In the genomic region with DNA sequence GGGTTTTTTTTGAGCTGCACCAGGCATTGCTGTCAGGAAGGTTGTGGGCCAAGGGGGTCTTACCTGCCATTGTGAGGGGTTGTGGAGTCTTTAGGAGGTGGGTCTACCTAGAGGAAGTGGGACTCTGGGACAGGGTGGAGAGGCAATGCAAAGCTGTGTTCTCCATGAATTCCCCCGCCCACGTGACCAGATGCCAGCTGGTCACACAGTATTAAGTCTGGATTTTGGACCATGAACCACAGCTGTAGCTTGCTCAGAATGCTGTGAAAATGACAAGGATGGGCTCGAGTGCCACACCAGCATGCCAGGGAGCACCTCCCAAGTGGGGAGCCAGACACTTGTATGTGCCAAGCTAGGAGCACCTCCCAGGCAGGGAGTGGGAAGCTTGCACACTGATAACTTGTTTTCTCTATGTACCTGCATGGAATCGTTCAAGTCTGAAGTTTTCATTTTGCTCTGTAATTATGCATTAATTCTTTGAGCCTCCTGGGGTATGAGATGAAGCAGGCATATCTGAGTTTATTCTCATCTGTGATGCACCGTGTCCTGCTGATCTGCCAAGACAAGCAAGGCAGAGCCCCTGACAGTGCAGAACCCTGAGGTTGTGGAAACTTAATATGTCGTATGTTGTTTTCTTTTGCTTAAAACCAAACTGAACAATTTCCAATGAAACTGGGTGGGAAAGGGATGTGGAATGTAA, we compare ENCODE assay signal across 17 mouse cellular contexts. TPM values are rescaled to one million over a fixed set of nuclear protein-coding genes. Genes with fewer than 3 reads are reported as not detected.
DNase-seq lines count a peak whose midpoint lies in the region; ATAC-seq lines count a peak whose summit lies in the region.
"Had no signal": no experiment of that assay in that cellular context is flagged by ENCODE, and none has a peak within 500 bp of the region (broad histone marks: within the 10 kb centered on the region; RNA-seq: fewer than 3 reads in every experiment).

No protein-coding gene starts in this region.

- H3K27me3 ChIP-seq in kidney, embryonic 15.5 days: no peaks in the 10 kb centered on the region
- no peaks in the 10 kb centered on the region for H3K27me3 ChIP-seq in midbrain, embryonic 14.5 days (ENCODE audit: control insufficient read depth, insufficient read depth, low read length)
- H3K27me3 ChIP-seq: lung, embryonic 15.5 days had no signal

- H3K36me3 ChIP-seq in kidney, embryonic 15.5 days: no peaks in the 10 kb centered on the region
- no peaks in the 10 kb centered on the region for H3K36me3 ChIP-seq in midbrain, embryonic 14.5 days (ENCODE audit: control insufficient read depth, insufficient read depth, low read length)
- H3K36me3 ChIP-seq: heart, embryonic 10.5 days; lung, embryonic 15.5 days had no signal

- H3K27ac ChIP-seq in kidney, embryonic 15.5 days: no peak overlapping the region
- no peak overlapping the region for H3K27ac ChIP-seq in midbrain, embryonic 14.5 days (replicated peaks; ENCODE audit: low read depth, low read length)
- H3K27ac ChIP-seq: heart, embryonic 10.5 days; liver, embryonic 14.5 days; lung, embryonic 15.5 days had no signal

- 67% methylated on average over 6 of the region's 6 CpGs for WGBS in kidney, embryonic 15.5 days
- WGBS in midbrain, embryonic 14.5 days: 43% methylated on average over 6 of the region's 6 CpGs

- H3K4me3 ChIP-seq in kidney, embryonic 15.5 days (replicated peaks): no peak overlapping the region
- H3K4me3 ChIP-seq in midbrain, embryonic 14.5 days (replicated peaks; ENCODE audit: low read depth, low read length): no peak overlapping the region
- H3K4me3 ChIP-seq: heart, embryonic 10.5 days; lung, embryonic 15.5 days had no signal

- H3K4me2 ChIP-seq in kidney, embryonic 15.5 days: no peak overlapping the region
- no peak overlapping the region for H3K4me2 ChIP-seq in midbrain, embryonic 14.5 days (ENCODE audit: low read length)
- H3K4me2 ChIP-seq: lung, embryonic 15.5 days had no signal

- ATAC-seq in kidney, embryonic 15.5 days (replicated peaks; ENCODE audit: low FRiP score): 0 out of 2 replicates have a peak, but pooled peaks have one; percentile 12
- 0 out of 2 replicates have a peak, but pooled peaks have one; percentile 21 for ATAC-seq in midbrain, embryonic 14.5 days (ENCODE audit: low FRiP score, low TSS enrichment)
- ATAC-seq: forebrain, postnatal 0 days had no signal

- H3K9ac ChIP-seq in kidney, embryonic 15.5 days: no peak overlapping the region
- H3K9ac ChIP-seq in midbrain, embryonic 14.5 days (replicated peaks; ENCODE audit: low read length): no peak overlapping the region
- H3K9ac ChIP-seq: forebrain, postnatal 0 days; liver, embryonic 14.5 days; lung, embryonic 15.5 days had no signal

- H3K4me1 ChIP-seq in kidney, embryonic 15.5 days: peaks cover 6% of the 10 kb centered on the region; the same call in 1 of the 2 replicates
- peaks cover 5% of the 10 kb centered on the region; the same call in 1 of the 2 replicates for H3K4me1 ChIP-seq in midbrain, embryonic 14.5 days (ENCODE audit: control insufficient read depth, insufficient read depth, low read length)
- H3K4me1 ChIP-seq: heart, embryonic 10.5 days; lung, embryonic 15.5 days had no signal

- no peaks in the 10 kb centered on the region for H3K9me3 ChIP-seq in kidney, embryonic 15.5 days (replicated peaks)
- H3K9me3 ChIP-seq in midbrain, embryonic 14.5 days (ENCODE audit: control insufficient read depth, low read length): no peaks in the 10 kb centered on the region
- H3K9me3 ChIP-seq: heart, embryonic 10.5 days; lung, embryonic 15.5 days had no signal

- no peak for DNase-seq in kidney, adult 8-10 months
- DNase-seq in retina, embryonic 14.5 days (ENCODE audit: low spot score): peak; percentile 5
- no peak for DNase-seq in retina, postnatal 1 day
- peak; percentile 10 for DNase-seq in midbrain, embryonic 14.5 days
- DNase-seq in thymus, postnatal 0 days (ENCODE audit: low spot score): no peak
- DNase-seq in lung, postnatal 14 days: no peak
- DNase-seq: adrenal gland, adult 8-10 months; cerebellum, postnatal 25 days; forebrain, postnatal 0 days; heart, postnatal 10 days; kidney, adult 11 months; thymus, postnatal 14 days had no signal

RNA-seq across cellular contexts. Expression of gene Gm7361, which starts 51.3 kb away (rescaled TPM):
- not detected in 2 replicates for polyA plus RNA-seq in kidney, embryonic 15.5 days (2015; fragmentation: Nextera tagmentation; extraction: Ambion mirVana)
- polyA plus RNA-seq in midbrain, embryonic 14.5 days (2014; fragmentation: Nextera tagmentation; extraction: Ambion mirVana): 0.23 and 0.28 TPM in 2 replicates
- polyA plus RNA-seq in thymus, postnatal 0 days (2015; fragmentation: Nextera tagmentation; extraction: Ambion mirVana): 0.10 TPM in 1 of 2 replicates, not detected in the other
- polyA plus RNA-seq: embryonic facial prominence, embryonic 14.5 days; heart, embryonic 10.5 days; liver, embryonic 14.5 days; lung, embryonic 15.5 days had no signal

Comparison
In these comparisons a context has a peak if more than half of its experiments do, and no peak if none do; other contexts are left out.
1. DNase-seq: peak in retina, embryonic 14.5 days (single experiment) and midbrain, embryonic 14.5 days (single experiment); none in kidney, adult 8-10 months (0 of 2), retina, postnatal 1 day (single experiment), thymus, postnatal 0 days (single experiment) and lung, postnatal 14 days (single experiment).